Mouse (Mus musculus): ENCODE results near the gene Nrl.

- no peak for TF ChIP-seq CTCF (IDR thresholded peaks at IDR 0.05; ENCODE audit: low read depth)
- no peak for TF ChIP-seq EP300 (IDR thresholded peaks at IDR 0.05; ENCODE audit: low read depth)
These were observed 34.2 kb downstream of the Nrl start, which contains the start of gene Carmil3 for GRCm38 (mm10) chr14:55490361-55491201.
